Mouse (Mus musculus): ENCODE results near the gene Rnf157. TPM values are rescaled to one million over a fixed set of nuclear protein-coding genes. Genes with fewer than 3 reads are reported as not detected.

The Rnf157 gene
- polyA plus RNA-seq, 1 experiment from 2014 or later, result 40.5 TPM

- no peaks in the 10 kb centered on the region for H3K27me3 ChIP-seq
- in situ Hi-C loops (cut with MboI; ENCODE audit: low pct_unique_long_range_greater_than_20kb), result no loop called here
- peak; percentile 28 for ATAC-seq
- no peak for TF ChIP-seq CTCF (IDR thresholded peaks at IDR 0.05)
- POLR2A ChIA-PET, result interaction anchor here (1.0 kb wide), 1 partner anchor 60 kb away, joined by 4 read pairs; no protein-coding TSS in a partner anchor
- no peak for DNase-seq (ENCODE audit: low read depth, low spot score)
- CTCF ChIA-PET, result no interaction called here
Observed at GRCm38 (mm10) chr11:116434287-116434966, 21.6 kb upstream of the Rnf157 start.

- no peaks in the 10 kb centered on the region for H3K27me3 ChIP-seq
- POLR2A ChIA-PET, result no interaction called here
- TF ChIP-seq CTCF (IDR thresholded peaks at IDR 0.05), result no peak
- DNase-seq (ENCODE audit: low read depth, low spot score), result peak; percentile 96
- ATAC-seq, result peak; percentile 94
- CTCF ChIA-PET, result no interaction called here
- in situ Hi-C loops (cut with MboI; ENCODE audit: low pct_unique_long_range_greater_than_20kb), result no loop called here
Observed at GRCm38 (mm10) chr11:116433356-116434286, 20.8 kb upstream of the Rnf157 start, which contains the start of gene Ubald2. Gene Ubald2, plus strand, starts transcription at chr11:116434094.

- no peak for ATAC-seq
- CTCF ChIA-PET, result no interaction called here
- in situ Hi-C loops (cut with MboI; ENCODE audit: low pct_unique_long_range_greater_than_20kb), result no loop called here
- no peak for DNase-seq (ENCODE audit: low read depth, low spot score)
- POLR2A ChIA-PET, result no interaction called here
- TF ChIP-seq CTCF (IDR thresholded peaks at IDR 0.05), result no peak
- H3K27me3 ChIP-seq, result no peaks in the 10 kb centered on the region
Observed at GRCm38 (mm10) chr11:116432593-116433355, 19.9 kb upstream of the Rnf157 start.

GRCm38 (mm10) chr11:116432127-116432526, 19.3 kb upstream of the Rnf157 start:
- CTCF ChIA-PET, result no interaction called here
- in situ Hi-C loops (cut with MboI; ENCODE audit: low pct_unique_long_range_greater_than_20kb), result no loop called here
- H3K27me3 ChIP-seq, result no peaks in the 10 kb centered on the region
- ATAC-seq, result no peak
- POLR2A ChIA-PET, result no interaction called here
- no peak for DNase-seq (ENCODE audit: low read depth, low spot score)
- TF ChIP-seq CTCF (IDR thresholded peaks at IDR 0.05), result no peak

- TF ChIP-seq CTCF (IDR thresholded peaks at IDR 0.05), result no peak
- no peaks in the 10 kb centered on the region for H3K27me3 ChIP-seq
- ChIA-PET CTCF (no interaction called here), POLR2A (no interaction called here)
- DNase-seq (ENCODE audit: low read depth, low spot score) (no peak), ATAC-seq (no peak)
- in situ Hi-C loops (cut with MboI; ENCODE audit: low pct_unique_long_range_greater_than_20kb), result no loop called here
Observed at GRCm38 (mm10) chr11:116431428-116432077, 18.7 kb upstream of the Rnf157 start.

- DNase-seq (ENCODE audit: low read depth, low spot score) (no peak), ATAC-seq (no peak)
- H3K27me3 ChIP-seq, result no peaks in the 10 kb centered on the region
- ChIA-PET CTCF (no interaction called here), POLR2A (no interaction called here)
- in situ Hi-C loops (cut with MboI; ENCODE audit: low pct_unique_long_range_greater_than_20kb), result no loop called here
- TF ChIP-seq CTCF (IDR thresholded peaks at IDR 0.05), result no peak
Observed at GRCm38 (mm10) chr11:116430723-116431427, 18.0 kb upstream of the Rnf157 start.

- CTCF ChIA-PET, result no interaction called here
- no peak for TF ChIP-seq CTCF (IDR thresholded peaks at IDR 0.05)
- in situ Hi-C loops (cut with MboI; ENCODE audit: low pct_unique_long_range_greater_than_20kb), result no loop called here
- H3K27me3 ChIP-seq, result no peaks in the 10 kb centered on the region
- POLR2A ChIA-PET, result interaction anchor here (0.6 kb wide), 1 partner anchor 34 kb away, joined by 3 read pairs; no protein-coding TSS in a partner anchor
- ATAC-seq, result no peak
- DNase-seq (ENCODE audit: low read depth, low spot score), result no peak
Observed at GRCm38 (mm10) chr11:116429862-116430613, 17.2 kb upstream of the Rnf157 start.

GRCm38 (mm10) chr11:116428872-116429859, 16.3 kb upstream of the Rnf157 start:
- POLR2A ChIA-PET, result interaction anchor here (0.6 kb wide), 2 partner anchors 34 to 868 kb away, joined by 3 read pairs; no protein-coding TSS in a partner anchor

More at GRCm38 (mm10) chr11:116428872-116429859, 16.3 kb upstream of the Rnf157 start:
- CTCF ChIA-PET, result interaction anchor here (1.1 kb wide), 1 partner anchor 18 kb away, joined by 4 read pairs; no protein-coding TSS in a partner anchor
- in situ Hi-C loops (cut with MboI; ENCODE audit: low pct_unique_long_range_greater_than_20kb), result no loop called here
- no peak for TF ChIP-seq CTCF (IDR thresholded peaks at IDR 0.05)
- ATAC-seq, result no peak
- H3K27me3 ChIP-seq, result no peaks in the 10 kb centered on the region
- no peak for DNase-seq (ENCODE audit: low read depth, low spot score)
